Mouse (Mus musculus): ENCODE results near the gene Srgap3.

Srgap3 gene

GRCm38 (mm10) chr6:112912552-112912951 is 34.5 kb downstream of the Srgap3 start:
- no peak for DNase-seq (ENCODE audit: extremely low read depth, low read depth, low spot score)

- DNase-seq (ENCODE audit: extremely low read depth, low read depth, low spot score) = no peak
Observed at GRCm38 (mm10) chr6:112909711-112910110, 37.4 kb downstream of the Srgap3 start.

GRCm38 (mm10) chr6:112907887-112908584 is 39.0 kb downstream of the Srgap3 start:
- no peak for DNase-seq (ENCODE audit: extremely low read depth, low read depth, low spot score)

- DNase-seq (ENCODE audit: extremely low read depth, low read depth, low spot score) = no peak
Observed at GRCm38 (mm10) chr6:112903796-112904195, 43.3 kb downstream of the Srgap3 start.

GRCm38 (mm10) chr6:112903226-112903625 is 43.8 kb downstream of the Srgap3 start:
- no peak for DNase-seq (ENCODE audit: extremely low read depth, low read depth, low spot score)

- DNase-seq (ENCODE audit: extremely low read depth, low read depth, low spot score) = no peak
Observed at GRCm38 (mm10) chr6:112902791-112903190, 44.3 kb downstream of the Srgap3 start.

GRCm38 (mm10) chr6:112900306-112900705 is 46.8 kb downstream of the Srgap3 start:
- DNase-seq (ENCODE audit: extremely low read depth, low read depth, low spot score) = no peak

GRCm38 (mm10) chr6:112899711-112900110 is 47.4 kb downstream of the Srgap3 start:
- no peak for DNase-seq (ENCODE audit: extremely low read depth, low read depth, low spot score)

GRCm38 (mm10) chr6:112899276-112899675 is 47.8 kb downstream of the Srgap3 start:
- no peak for DNase-seq (ENCODE audit: extremely low read depth, low read depth, low spot score)

GRCm38 (mm10) chr6:112898435-112898834 is 48.6 kb downstream of the Srgap3 start:
- no peak for DNase-seq (ENCODE audit: extremely low read depth, low read depth, low spot score)

- DNase-seq (ENCODE audit: extremely low read depth, low read depth, low spot score) = no peak
Observed at GRCm38 (mm10) chr6:112896372-112896771, 50.7 kb downstream of the Srgap3 start.

- no peak for DNase-seq (ENCODE audit: extremely low read depth, low read depth, low spot score)
Observed at GRCm38 (mm10) chr6:112890331-112890751, 56.7 kb downstream of the Srgap3 start.

GRCm38 (mm10) chr6:112883588-112884135 is 63.4 kb downstream of the Srgap3 start:
- no peak for DNase-seq (ENCODE audit: extremely low read depth, low read depth, low spot score)

GRCm38 (mm10) chr6:112880048-112880534 is 67.0 kb downstream of the Srgap3 start:
- no peak for DNase-seq (ENCODE audit: extremely low read depth, low read depth, low spot score)

GRCm38 (mm10) chr6:112879154-112879553 is 67.9 kb downstream of the Srgap3 start:
- no peak for DNase-seq (ENCODE audit: extremely low read depth, low read depth, low spot score)

GRCm38 (mm10) chr6:112873089-112873835 is 73.8 kb downstream of the Srgap3 start:
- DNase-seq (ENCODE audit: extremely low read depth, low read depth, low spot score) = no peak

GRCm38 (mm10) chr6:112871241-112871780 is 75.8 kb downstream of the Srgap3 start:
- DNase-seq (ENCODE audit: extremely low read depth, low read depth, low spot score) = no peak

- no peak for DNase-seq (ENCODE audit: extremely low read depth, low read depth, low spot score)
Observed at GRCm38 (mm10) chr6:112868197-112868957, 78.7 kb downstream of the Srgap3 start.

- DNase-seq (ENCODE audit: extremely low read depth, low read depth, low spot score) = no peak
Observed at GRCm38 (mm10) chr6:112866096-112866495, 81.0 kb downstream of the Srgap3 start.

GRCm38 (mm10) chr6:112865021-112865531 is 82.0 kb downstream of the Srgap3 start:
- DNase-seq (ENCODE audit: extremely low read depth, low read depth, low spot score) = no peak

- DNase-seq (ENCODE audit: extremely low read depth, low read depth, low spot score) = no peak
Observed at GRCm38 (mm10) chr6:112862465-112862864, 84.6 kb downstream of the Srgap3 start.

All from fat pad, adult 2 months (tissue).